Mouse (Mus musculus) natural killer cell, adult 2 months (primary cell): ENCODE measurements around the gene Adpgk.
A peak's percentile ranks its signal among the peaks of the same experiment; 100 is the strongest.

ENCODE experiments used
- DNase-seq, 2 experiments: peaks; one replicate each; pipeline ENCODE4 v3.0.0; 2022; ENCODE audit warnings: low spot score in 2 of 2

The Adpgk gene

GRCm38 (mm10) chr9:59290957-59291687 lies at the start of gene Adpgk:
Gene Adpgk (plus strand): TSS chr9:59291558.
- DNase-seq = peak; percentile 96 to 97

- DNase-seq = no peak
Observed at GRCm38 (mm10) chr9:59245181-59245580, 46.2 kb upstream of the Adpgk start.

- no peak for DNase-seq
Observed at GRCm38 (mm10) chr9:59246456-59247029, 44.8 kb upstream of the Adpgk start.

GRCm38 (mm10) chr9:59249359-59249758 lies 42.0 kb upstream of the Adpgk start:
- DNase-seq = no peak

GRCm38 (mm10) chr9:59250272-59250671 lies 41.1 kb upstream of the Adpgk start:
- no peak for DNase-seq

GRCm38 (mm10) chr9:59254716-59255421 lies 36.5 kb upstream of the Adpgk start:
- DNase-seq = no peak

GRCm38 (mm10) chr9:59259806-59260454 lies 31.4 kb upstream of the Adpgk start:
- DNase-seq = no peak

GRCm38 (mm10) chr9:59266332-59266731 lies 25.0 kb upstream of the Adpgk start:
- no peak for DNase-seq

- DNase-seq = no peak
Observed at GRCm38 (mm10) chr9:59269728-59270127, 21.6 kb upstream of the Adpgk start.

GRCm38 (mm10) chr9:59271081-59271480 lies 20.3 kb upstream of the Adpgk start:
- no peak for DNase-seq

- DNase-seq = no peak
Observed at GRCm38 (mm10) chr9:59271711-59272110, 19.6 kb upstream of the Adpgk start.

- no peak for DNase-seq
Observed at GRCm38 (mm10) chr9:59273199-59273598, 18.2 kb upstream of the Adpgk start.

- DNase-seq = no peak
Observed at GRCm38 (mm10) chr9:59274846-59275455, 16.4 kb upstream of the Adpgk start.

- DNase-seq = no peak
Observed at GRCm38 (mm10) chr9:59278199-59278598, 13.2 kb upstream of the Adpgk start.

- no peak for DNase-seq
Observed at GRCm38 (mm10) chr9:59278694-59279093, 12.7 kb upstream of the Adpgk start.

- DNase-seq = no peak
Observed at GRCm38 (mm10) chr9:59280888-59281287, 10.5 kb upstream of the Adpgk start.

GRCm38 (mm10) chr9:59281871-59282682 lies 9.3 kb upstream of the Adpgk start:
- DNase-seq = peak; percentile 40 to 69

- DNase-seq = no peak
Observed at GRCm38 (mm10) chr9:59282683-59282986, 8.7 kb upstream of the Adpgk start.

- no peak for DNase-seq
Observed at GRCm38 (mm10) chr9:59285614-59286013, 5.7 kb upstream of the Adpgk start.

- DNase-seq = no peak
Observed at GRCm38 (mm10) chr9:59288058-59288457, 3.3 kb upstream of the Adpgk start.

- no peak for DNase-seq
Observed at GRCm38 (mm10) chr9:59288685-59289410, 2.5 kb upstream of the Adpgk start.
